Mouse (Mus musculus) kidney, adult 8-10 months (tissue): ENCODE measurements around the gene Fbxo4.

Experiments
- DNase-seq, 2 experiments: peaks; one replicate each; pipeline ENCODE4 v3.0.0; 2022

Fbxo4 gene

DNA sequence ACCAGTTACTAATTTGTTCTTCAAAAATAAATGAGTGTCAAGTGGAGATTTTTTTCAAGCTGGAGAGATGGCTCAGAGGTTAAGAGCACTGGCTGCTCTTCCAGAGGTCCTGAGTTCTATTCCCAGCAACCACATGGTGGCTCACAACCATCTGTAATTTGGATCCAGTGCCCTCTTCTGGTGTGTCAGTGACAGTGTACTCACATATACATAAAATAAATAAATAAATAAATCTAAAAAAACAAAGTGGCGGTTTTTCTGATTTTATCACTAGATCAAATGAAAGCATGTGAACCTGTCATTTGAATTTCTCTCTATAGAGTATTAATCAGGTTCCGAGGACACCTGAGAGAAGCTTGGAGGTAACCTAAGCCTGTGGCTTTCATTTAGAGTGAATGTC, 1.1 kb downstream of the Fbxo4 start:
- DNase-seq = no peak

DNA sequence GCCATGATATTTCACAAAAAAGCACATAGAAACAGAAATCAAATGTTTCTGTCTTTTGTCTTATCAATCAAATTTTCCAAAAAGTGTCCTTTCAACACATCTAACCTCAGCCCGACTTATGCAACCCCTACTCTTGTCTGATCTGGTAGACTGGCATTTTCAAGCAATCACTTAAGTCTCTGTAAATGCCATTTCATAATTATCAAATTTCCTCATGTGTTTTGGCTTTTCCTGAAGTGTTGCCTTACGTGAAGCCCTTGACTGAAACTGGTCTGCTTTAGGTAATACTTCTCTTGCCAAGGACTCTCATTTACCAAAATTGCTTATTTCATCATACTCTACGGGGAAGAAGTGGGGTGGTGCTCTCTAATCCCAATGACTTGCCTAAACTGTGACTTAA, 6.1 kb downstream of the Fbxo4 start:
- DNase-seq = no peak

DNA sequence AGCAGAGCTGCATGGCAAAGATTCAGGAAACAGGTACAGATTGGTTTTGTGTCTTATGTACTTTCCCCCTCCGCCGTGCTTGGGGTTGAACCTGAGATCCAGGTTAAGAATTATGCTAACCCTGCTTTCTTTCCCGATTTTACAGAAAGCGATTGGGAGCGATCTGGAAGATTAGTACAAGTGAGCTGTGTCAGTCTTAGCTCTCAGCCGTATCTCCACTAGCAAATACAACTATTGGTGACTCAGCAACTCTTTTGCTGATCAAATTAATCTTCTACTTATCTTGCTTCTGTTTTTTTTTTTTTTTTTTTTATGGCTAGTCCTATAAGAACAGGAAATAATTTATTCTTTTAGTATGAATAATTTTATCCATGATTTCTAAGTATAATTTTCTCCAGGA, 9.2 kb downstream of the Fbxo4 start:
- DNase-seq = no peak

DNA sequence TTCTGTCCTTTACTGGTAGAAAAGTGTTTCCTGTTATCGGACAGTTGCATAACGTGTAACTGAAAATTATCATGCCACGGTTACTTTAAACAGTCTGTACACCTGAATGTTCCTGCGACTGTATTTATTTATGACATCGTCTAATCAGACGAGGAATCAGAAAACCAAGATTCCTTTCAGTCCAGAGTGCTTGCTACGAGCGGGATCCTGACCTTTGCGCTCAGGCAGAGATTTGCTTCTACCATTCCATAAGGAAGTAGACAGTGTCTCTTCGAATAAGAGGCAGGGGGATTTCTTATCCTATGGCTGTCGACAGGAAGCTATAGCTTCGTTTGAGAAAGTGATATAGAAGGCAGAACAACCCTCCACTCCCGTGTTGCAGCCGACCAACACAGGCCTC, 9.6 kb downstream of the Fbxo4 start:
- no peak for DNase-seq

DNA sequence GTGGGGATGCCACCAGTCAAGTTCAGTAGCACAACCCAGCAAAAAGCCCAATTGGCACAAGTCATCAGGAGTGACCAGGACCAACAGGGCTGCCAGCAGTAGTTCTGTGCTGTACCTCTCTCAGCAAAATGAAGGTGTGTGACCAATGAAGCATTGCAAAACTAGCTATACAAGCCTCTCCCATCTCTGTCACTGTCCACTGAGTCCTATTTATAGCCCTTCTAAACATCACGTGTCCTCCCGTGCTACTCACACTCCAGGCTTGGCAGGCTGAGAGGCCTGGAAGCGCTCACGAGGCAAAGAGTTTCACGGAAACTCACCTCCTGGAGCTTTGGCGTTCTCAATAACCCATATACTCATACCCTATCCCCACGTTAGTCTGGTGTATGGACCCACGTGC, 17.1 kb downstream of the Fbxo4 start:
- DNase-seq = peak; percentile 62 to 71

DNA sequence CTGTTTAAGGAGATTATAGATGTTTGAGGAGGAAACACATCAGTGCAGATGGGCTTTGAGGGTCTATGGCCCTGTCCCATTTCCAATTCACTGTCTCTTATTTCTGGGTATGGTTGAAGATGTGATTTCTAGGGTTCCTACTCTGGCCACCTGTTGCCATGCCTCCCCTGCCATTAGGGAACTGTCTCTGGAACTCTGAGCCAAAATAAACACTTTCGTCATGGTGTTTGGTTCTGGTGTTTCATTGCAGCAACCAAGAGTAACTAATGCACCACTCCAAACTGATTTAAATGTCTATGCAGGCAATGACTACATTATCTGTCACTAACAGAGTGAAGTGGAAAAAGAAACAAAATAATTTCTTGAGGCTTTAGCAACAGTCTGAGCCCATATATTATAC, 19.3 kb downstream of the Fbxo4 start:
- DNase-seq = peak in 1 of 2 experiments; percentile 57

DNA sequence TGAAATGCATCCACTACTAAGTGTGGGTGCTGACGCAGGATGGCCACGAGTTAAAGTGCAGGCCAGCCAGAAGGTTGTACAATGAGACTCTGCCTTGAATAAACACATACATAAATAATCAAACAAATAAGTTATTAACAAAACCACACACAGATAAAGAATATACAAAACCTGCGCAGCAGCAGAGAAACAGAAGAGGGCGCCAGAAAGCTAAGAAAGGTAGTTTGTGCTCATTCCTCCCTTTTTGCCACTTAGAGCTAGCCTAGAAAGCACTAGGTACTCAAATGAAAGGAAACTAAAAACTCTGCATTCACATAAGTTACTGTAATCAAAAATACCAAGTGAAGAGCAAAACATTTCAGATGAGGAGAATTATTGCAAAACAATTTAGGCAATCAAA, 21.4 kb downstream of the Fbxo4 start:
- peak; percentile 48 to 79 for DNase-seq

DNA sequence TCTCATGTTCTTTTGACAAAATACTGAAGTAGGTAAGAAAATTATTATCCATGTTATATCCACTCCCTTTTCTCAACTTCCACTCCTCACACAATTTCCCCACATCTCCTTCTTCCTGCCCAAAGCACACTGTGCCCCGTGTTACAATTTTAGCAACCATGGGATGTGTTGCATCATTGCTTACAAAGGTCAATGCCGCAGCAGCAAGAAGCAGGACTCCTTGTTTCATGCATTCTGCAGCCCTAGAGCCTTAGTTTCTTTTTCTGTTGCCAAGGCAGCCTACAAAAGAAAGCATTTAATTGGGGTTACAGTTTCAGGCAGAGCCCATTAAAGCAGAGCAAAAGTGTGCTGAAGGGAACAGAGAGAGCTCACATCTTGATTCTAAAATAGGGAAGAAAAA, 24.4 kb downstream of the Fbxo4 start:
- no peak for DNase-seq

DNA sequence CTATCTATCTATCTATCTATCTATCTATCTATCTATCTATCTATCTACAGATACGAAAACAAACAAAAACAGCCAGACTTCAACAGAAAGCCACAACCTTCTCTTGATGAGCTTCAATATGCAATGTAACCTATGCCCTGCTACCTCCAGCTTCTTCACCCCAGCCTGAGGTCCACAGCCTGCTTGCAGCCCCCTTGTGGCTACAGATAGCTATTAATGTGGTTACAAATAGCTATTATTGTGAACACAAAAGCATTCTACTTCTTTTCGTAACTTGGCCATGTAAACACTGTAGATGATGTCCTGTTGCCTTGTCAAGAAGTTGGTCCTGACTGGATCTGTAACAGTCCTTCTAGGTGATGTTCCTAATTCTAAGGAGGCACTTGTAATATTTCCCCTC, 41.2 kb downstream of the Fbxo4 start:
- no peak for DNase-seq

DNA sequence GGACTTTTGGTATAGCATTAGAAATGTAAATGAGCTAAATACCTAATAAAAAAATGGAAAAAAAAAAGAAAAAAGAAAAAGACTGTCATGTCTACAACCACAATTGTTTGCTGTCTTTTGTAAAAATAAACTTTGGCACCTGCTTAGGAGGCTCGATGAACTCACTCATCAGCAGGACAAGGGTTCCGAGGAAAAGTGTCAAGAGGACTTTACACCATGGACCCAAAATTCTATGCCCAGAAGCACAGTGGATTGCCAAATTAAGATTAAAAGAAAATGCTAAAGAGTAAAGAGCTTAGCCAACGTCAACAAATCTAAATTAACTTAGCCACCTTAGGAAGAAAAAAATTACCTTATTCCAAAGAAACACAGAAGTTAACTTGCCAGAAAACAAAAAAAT, 43.3 kb downstream of the Fbxo4 start:
- DNase-seq = peak in 1 of 2 experiments; percentile 50

DNA sequence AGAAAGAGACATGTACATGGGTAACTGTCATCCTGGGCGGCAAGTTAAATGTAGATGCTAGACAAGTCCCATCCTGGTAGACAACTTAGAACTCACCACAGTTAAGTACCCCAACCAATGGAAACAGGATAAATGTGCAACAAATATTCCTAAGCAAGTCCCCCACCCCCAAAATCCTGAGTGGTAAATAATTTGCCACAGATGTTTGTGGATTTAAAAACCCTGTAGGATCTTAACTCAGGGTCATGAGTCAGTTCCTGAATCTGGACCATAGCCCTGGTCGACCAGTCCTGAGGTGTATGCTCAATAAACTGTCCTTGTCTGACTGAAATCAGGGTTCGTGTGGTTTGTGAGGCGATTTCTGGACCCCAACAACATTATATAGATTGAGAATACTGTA, 45.9 kb downstream of the Fbxo4 start:
- peak; percentile 23 to 49 for DNase-seq

DNA sequence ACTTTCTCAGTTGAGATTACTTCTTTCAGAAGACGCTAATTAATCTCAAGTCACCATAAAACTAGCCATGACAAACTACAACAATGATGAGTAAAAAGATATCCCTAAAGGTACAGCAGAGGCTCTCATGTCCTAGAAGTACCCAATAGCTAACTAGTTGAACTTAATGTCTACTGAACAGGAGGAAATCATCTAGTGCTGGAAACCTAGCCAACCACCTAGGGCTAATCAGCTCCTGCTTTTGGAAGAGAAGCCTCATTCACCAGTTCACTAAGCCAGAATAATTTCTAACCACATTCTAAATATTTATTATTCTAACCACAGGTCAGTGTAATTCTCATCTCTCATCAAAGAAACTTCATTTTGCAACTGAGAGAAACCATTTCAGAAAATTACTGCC, 47.4 kb downstream of the Fbxo4 start:
- peak in 1 of 2 experiments; percentile 35 for DNase-seq
